Mouse (Mus musculus): ENCODE data around the gene Fcor.

- TF ChIP-seq POLR2A (IDR thresholded peaks at IDR 0.05; ENCODE audit: borderline replicate concordance, control insufficient read depth, low read depth, low read length) = no peak
- TF ChIP-seq CTCF (IDR thresholded peaks at IDR 0.05; ENCODE audit: control insufficient read depth, insufficient read depth, low read length) = no peak
These were observed 6.7 kb upstream of the Fcor start for GRCm38 (mm10) chr8:3678831-3679230.

All from bone marrow, adult 2 months (tissue).